Mouse (Mus musculus) liver, embryonic 14.5 days (tissue): ENCODE results near the gene Thbd.

Experiments
- CTCF ChIP-seq: IDR thresholded peaks from 2 replicates; pipeline ENCODE4 v1.5.1; 2016; ENCODE audit warnings: antibody characterized with exemption, low read depth, control low read depth
- EP300 ChIP-seq: IDR thresholded peaks from 2 replicates; pipeline ENCODE4 v1.6.1; 2016; ENCODE audit warnings: antibody characterized with exemption, low read depth

GRCm38 (mm10) chr2:148409821-148410220 is 1.8 kb upstream of the Thbd start:
- TF ChIP-seq CTCF (no peak), EP300 (no peak)
